Mouse (Mus musculus) retina, postnatal 7 days (tissue): ENCODE measurements at regions not wholly inside any gene's neighbourhood (a gene's known extent, or its start where the extent isn't known, plus 50 kb on each side); places are given as distances from the start of the nearest gene placed in this dataset.

ENCODE experiments used
- DNase-seq: peaks from one replicate; pipeline ENCODE4 v3.0.0-alpha.2; 2012; ENCODE audit warnings: low read depth, low spot score

DNA sequence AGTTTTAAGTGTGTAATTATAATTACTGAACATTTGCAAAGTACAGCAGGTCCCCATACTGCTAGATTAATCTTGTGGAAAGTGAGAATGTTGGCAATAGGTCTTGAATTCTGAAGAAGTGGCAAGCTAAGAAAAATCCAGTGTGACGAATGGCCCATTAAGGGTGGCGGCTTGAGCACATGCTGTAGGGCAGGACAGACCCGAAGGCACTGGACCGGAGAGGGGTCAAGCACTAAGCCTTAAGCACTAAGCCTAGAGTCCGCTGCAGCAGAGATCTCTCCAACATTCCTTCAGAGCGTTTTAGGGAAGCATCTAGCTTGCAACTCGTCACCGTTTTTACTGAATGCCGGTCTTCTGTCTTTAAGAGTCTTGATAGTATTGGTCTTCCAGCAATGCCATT is 105.6 kb downstream of the Aldh8a1 start:
- no peak for DNase-seq

DNA sequence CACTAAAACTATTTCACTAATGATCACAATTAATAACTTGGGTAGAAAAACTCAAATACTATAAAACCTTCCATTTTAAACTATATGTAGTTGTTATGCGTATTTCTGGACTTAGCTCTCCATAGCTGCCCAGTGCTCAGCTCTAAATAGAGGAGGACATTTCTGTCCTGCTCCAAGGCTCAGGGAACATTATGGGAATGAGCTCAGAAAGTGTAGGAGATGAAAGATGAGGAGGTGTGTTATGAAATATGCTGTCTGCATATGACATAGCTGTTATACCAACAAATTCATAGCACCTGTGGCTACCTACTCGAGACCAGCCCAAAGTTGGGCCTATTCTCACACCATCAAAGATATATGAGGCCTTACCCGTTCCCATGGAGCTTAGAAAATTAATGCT is 106.3 kb downstream of the Aldh8a1 start:
- DNase-seq = no peak

DNA sequence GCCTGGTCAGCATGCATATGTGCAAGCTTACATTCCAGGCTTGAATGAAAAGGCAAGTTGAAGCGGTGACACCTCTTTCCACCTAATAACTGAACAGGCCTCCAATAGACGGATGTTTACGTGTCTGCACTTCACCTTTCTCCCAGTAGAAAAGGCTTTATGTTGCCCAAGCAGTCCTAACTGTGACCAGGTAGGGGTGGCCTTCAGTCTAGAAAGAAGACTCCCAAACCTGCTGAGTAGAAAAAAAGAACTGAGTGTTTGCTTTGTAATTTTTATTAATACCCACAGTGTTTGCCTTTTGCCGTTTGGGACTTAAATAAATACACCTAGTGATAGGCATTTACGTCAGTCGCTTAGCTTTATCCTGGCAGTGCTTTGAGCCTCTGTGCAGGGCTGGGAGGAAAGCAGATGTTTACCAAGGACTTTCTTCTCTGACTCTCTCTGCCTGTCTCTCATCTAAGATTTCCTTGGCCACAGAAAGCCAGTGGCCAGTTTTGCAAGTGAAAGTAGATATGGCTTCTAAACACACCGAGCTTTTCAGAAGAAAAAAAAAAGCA is 104.5 kb upstream of the 1700020N01Rik start:
- no peak for DNase-seq

GRCm38 (mm10) chr10:21490910-21491309 is 102.0 kb upstream of the 1700020N01Rik start:
- DNase-seq = no peak

GRCm38 (mm10) chr10:21492254-21492894 is 100.6 kb upstream of the 1700020N01Rik start:
- DNase-seq = no peak

GRCm38 (mm10) chr10:21494536-21494935 is 98.4 kb upstream of the 1700020N01Rik start:
- no peak for DNase-seq

- no peak for DNase-seq
These were observed 95.8 kb upstream of the 1700020N01Rik start for GRCm38 (mm10) chr10:21497110-21497509.

DNA sequence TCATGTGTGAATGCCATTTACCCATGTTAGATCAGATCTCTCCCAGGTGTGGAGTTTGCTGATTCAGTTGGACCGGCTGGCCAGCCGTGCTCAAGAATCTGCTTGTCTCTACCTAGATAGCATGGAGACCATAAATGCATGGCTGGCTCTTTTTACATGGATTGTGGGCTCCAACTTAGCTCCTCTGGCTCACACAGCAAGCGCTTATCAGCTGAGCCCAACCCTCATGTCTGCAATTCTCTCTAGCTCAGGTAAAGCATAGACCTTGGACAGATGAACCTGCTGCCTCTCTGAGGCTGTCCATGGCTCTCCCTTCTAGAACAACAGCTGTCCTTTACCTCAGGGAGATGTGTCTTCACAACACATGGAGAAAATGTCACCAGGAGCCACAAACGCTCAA is 94.8 kb upstream of the 1700020N01Rik start:
- DNase-seq = no peak

- DNase-seq = no peak
These were observed 91.3 kb upstream of the 1700020N01Rik start for GRCm38 (mm10) chr10:21501658-21502057.

- DNase-seq = no peak
These were observed 88.5 kb upstream of the 1700020N01Rik start for GRCm38 (mm10) chr10:21504431-21504830.

- DNase-seq = no peak
These were observed 81.6 kb upstream of the 1700020N01Rik start for GRCm38 (mm10) chr10:21511386-21511785.

- DNase-seq = no peak
These were observed 80.5 kb upstream of the 1700020N01Rik start for GRCm38 (mm10) chr10:21512486-21512885.

- DNase-seq = no peak
These were observed 75.2 kb upstream of the 1700020N01Rik start for GRCm38 (mm10) chr10:21517721-21518120.

- DNase-seq = no peak
These were observed 72.1 kb upstream of the 1700020N01Rik start for GRCm38 (mm10) chr10:21520854-21521253.

DNA sequence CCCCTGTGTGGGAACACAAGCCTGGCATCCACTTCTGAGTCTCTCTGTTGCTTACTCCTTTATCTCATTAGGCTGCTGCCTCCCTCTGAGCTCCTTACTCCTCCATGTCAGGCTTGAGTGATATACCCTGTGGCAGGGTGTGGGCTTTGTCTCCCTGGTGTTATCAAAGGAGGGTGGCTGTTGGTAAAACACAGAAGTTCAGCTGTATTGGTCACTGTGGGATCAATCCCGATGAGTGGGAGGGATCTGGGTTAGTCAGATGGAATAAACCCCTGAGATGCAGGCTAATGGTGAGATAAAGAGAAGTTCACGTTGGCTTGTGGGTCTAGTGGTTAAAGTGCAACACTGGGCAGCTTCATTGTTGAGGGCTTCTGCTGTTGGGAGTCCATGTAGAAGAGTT is 67.4 kb upstream of the 1700020N01Rik start:
- DNase-seq = no peak

GRCm38 (mm10) chr10:21528396-21528795 is 64.5 kb upstream of the 1700020N01Rik start:
- DNase-seq = no peak

DNA sequence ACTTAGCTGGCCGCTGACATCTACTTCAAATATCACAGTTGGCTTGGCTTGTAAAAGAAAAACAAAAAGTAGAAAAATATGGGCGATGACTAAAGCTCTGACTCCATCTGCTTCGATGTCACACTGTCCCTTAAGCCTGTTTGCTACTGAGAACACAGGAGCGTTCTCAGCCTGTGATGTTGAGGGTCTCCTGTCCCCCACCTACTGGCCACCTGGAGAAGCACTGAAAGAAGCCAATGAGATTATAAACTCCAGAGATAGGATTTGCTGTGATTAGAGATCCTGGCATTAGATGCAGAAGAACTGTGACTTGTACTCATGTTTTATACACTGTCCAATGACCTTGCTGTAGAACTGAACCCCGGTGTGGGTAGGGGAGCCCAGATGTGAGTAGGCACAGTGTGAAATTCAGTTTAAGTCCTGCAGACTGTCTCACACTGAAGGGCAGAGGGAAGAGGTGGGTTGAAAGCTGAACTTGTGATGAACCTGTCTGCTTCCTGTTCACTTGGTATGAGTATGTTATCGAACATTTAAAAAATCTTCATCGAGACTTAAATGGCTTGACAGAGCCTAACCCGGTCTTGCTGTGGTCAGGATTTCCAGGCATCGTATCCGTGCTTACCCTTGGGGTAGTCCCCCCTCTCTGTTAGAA is 63.7 kb upstream of the 1700020N01Rik start:
- no peak for DNase-seq

DNA sequence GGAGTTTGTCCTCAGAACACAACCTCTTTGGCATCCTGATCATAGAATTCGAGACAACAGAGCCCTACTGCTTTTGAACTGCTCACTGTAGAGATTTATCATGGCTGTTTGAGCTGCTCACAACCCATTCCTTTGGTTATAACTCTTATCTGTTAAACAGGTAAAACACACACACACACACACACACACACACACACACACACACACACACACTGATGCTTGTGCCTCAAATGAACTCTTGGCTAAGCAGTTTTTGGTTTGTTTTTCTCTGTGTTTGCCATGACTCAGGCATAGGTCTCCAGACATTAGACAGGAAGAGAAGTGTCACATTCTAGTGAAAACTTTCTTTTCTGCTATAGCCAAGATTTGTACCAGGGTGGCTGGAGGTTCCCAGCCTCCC is 60.8 kb upstream of the 1700020N01Rik start:
- no peak for DNase-seq

DNA sequence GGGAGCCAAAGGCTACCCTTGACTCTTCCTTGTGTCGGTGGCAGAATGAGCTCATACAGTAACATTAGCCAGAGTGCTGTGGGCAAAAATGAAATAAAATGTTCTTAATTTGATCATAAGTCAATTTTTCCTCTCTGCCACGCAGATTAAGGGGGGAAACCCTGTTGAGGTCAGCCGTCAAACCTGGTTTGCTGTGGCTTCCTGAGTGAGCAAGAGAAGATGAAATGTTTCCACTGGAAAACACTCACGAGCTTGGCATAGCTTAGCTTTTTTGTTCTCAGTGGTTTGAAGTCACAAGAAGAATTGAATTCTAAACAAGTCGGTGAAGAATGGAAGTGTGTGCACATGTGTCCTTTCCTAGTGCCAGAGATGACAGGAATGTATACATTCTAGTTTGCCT is 57.3 kb upstream of the 1700020N01Rik start:
- DNase-seq = no peak

DNA sequence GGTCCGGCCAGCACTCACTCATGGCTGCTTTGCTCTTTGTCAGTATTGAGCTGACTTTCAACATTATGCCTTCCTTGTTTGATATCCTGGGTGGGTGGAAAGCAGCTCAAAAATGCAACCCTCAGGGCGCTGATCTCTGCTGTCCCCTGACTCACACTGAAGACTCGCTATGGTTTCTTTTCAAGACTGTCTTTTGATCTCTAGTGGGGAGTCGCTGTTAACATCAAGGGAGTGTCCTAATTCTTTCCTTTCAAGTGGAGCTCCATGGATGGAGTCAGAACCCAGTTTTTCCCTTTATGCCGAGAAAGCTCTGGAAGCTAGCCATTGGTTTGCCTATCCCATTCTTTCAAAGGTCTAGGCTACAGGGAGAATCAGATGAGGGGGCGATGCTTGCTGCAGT is 54.5 kb upstream of the 1700020N01Rik start:
- no peak for DNase-seq
